Mouse (Mus musculus): ENCODE measurements around the gene Atg16l2.
A peak's percentile ranks its signal among the peaks of the same experiment; 100 is the strongest.

Atg16l2 gene

DNA sequence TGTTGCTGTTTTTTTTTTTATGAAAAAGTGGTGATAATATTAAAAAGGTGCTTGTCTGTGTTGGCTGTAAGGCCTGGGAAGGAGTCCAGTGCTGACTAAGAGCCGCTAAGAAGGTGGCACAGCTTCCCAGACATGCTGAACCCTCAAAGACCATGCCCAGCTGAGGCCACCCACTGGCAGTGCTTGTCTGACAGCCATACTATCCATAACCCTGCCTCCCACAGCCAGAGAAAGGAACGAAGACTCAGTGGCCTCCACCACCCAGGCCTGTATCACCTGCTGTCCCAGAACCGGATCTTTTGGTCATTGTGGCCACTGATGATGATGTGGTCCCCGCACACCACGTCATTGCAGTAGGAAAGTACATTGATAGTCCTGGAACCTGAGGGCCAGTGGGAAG is 10.8 kb downstream of the Atg16l2 start:
- no peak for DNase-seq

GRCm38 (mm10) chr7:101290401-101290800 is 11.7 kb downstream of the Atg16l2 start:
- DNase-seq, result no peak

DNA sequence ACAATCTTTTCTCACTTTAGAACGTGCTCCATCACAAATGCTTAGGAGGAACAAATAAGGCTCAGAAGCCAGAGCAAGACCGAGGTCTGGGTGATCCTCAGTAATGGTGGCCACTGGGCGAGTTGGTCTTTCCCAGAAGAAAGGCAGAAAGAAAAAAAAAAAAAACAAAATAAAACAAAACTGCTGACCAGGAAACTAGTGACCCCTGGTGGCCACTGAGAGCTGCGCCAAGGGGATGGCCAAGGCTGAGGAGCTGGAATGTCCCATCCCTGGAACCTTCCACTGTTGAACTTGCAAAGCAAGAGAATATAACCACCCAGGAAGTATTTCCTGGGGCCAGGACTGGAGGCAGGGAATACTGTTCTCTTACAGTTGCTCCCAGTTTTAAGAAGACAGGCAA is 13.6 kb downstream of the Atg16l2 start:
- peak; percentile 71 to 75 for DNase-seq

- DNase-seq, result no peak
Observed at GRCm38 (mm10) chr7:101287820-101288219, 14.2 kb downstream of the Atg16l2 start.

DNA sequence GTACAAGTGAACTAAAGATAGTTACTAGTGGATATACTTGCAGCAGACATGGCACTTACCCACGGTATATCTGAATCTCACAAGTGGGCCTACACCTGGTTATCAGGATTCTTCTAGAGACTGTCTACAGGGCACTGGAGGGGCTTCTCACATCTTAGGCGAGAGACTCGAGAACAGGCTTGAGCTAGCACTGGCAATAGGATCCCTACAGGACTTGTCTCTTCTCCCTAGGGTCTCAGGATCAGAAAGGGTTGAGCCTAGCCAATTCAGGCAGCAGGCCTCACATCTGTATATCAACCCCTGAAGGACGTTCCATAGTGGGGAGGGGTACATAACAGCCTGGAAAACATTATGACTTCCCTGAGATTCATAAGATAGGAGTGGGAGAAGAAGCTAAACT is 15.2 kb downstream of the Atg16l2 start:
- no peak for DNase-seq

- DNase-seq, result no peak
Observed at GRCm38 (mm10) chr7:101284504-101284903, 17.5 kb downstream of the Atg16l2 start.

GRCm38 (mm10) chr7:101282721-101283120 is 19.3 kb downstream of the Atg16l2 start:
- no peak for DNase-seq

DNA sequence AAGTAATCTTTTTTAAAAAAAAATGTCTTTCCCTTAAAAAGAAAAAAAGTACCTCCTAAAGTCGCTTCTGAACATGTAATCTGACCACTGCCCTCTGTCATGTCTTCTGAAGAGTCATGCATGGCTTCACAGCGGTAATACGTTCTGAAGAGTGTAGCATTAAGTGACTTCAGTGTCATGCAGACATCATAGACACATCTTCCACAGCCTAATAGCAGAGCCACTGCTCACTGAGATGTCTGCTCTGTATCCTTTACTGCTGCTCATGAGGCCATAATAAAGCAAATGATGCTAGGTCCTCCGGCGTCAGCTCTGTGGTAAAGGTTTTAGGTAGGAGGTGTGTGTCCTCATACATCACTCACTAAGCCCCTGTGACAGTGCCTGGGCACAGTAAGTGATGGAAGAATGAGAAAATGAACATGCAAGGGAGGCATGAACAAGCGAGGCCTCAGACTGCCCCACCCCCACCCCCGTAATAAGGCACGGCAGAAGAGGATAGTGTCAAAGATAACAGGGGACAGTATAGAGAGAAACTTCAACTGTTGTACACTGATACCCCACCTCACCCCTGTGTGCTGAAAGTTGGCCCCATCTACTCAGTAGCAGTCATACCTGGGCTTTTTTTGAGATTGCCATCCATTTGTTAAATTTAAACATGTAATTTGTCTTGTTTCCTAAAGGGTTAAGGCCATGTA is 29.4 kb downstream of the Atg16l2 start:
- no peak for DNase-seq

DNA sequence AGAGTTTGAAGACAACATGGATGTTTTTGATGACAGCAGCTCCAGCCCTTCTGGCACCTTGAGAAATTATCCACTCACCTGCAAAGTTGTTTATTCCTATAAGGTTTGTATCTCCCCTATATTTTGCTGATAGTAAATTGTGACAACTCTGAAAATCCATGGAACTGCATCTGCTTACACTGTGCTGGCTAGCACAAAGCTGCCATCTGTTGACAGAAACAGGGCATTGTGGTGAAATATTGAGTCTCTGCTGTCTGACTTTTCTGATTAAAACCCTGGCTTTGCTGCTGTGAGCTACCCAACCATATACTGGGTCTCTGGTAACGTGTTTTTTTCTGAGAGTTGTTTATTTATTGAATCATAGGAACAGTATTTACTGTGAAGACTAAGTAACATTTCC is 30.4 kb downstream of the Atg16l2 start:
- no peak for DNase-seq

GRCm38 (mm10) chr7:101267457-101268259 is 34.4 kb downstream of the Atg16l2 start:
- no peak for DNase-seq

GRCm38 (mm10) chr7:101263511-101263910 is 38.5 kb downstream of the Atg16l2 start:
- no peak for DNase-seq

DNA sequence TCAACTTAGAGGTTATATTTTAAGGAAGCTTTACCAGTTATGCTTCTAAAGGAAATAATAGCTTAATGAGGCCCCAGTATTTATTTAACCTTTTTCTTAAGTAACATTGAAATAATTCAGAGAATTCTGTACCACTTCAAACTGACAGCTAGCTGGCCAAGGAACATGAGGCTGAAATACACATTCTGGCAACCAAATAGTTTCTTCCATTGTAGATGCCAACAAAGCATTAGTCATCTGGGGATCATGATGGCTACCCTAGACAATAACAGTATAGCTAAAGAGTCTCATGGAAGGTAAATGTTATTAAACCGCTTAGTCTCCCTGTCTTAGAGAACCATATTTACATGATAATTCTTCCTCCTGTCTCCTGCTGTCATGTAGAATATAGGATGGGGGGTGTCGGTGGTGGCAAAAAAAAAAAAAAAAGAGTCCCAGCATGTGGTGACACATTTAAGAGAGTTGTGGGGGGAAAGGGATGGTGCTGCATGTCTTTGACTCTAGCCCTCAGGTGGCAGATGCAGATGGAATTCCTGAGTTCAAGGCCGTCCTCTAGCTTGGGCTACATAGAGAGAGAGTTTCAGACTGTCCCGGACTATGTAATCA is 40.0 kb downstream of the Atg16l2 start:
- DNase-seq, result no peak

GRCm38 (mm10) chr7:101258482-101258881 is 43.6 kb downstream of the Atg16l2 start:
- no peak for DNase-seq

DNA sequence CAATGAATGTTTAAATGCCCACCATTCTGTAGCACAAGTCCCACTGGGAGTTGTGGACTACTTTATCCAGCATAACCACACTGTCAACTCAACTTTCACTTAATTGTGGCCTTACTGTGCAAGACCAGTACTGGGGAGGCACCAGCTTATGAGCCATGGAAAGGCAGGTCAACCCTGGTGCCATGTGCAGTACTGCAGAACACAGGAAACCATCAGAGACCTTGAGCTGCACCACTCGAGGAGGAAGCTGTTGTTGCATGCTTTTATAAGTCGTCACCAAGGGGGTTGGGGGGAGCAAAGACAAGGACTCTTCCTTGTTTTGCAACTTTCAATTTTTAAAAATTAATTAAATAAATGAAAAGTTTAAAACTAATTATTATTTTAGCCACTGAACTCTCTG is 49.0 kb downstream of the Atg16l2 start:
- no peak for DNase-seq

GRCm38 (mm10) chr7:101249173-101249572 is 52.9 kb downstream of the Atg16l2 start:
- no peak for DNase-seq

GRCm38 (mm10) chr7:101248760-101249159 is 53.3 kb downstream of the Atg16l2 start:
- no peak for DNase-seq

- no peak for DNase-seq
Observed at GRCm38 (mm10) chr7:101236712-101237473, 65.2 kb downstream of the Atg16l2 start.

- no peak for DNase-seq
Observed at GRCm38 (mm10) chr7:101232716-101233115, 69.3 kb downstream of the Atg16l2 start.

- no peak for DNase-seq
Observed at GRCm38 (mm10) chr7:101231458-101231857, 70.6 kb downstream of the Atg16l2 start.

DNA sequence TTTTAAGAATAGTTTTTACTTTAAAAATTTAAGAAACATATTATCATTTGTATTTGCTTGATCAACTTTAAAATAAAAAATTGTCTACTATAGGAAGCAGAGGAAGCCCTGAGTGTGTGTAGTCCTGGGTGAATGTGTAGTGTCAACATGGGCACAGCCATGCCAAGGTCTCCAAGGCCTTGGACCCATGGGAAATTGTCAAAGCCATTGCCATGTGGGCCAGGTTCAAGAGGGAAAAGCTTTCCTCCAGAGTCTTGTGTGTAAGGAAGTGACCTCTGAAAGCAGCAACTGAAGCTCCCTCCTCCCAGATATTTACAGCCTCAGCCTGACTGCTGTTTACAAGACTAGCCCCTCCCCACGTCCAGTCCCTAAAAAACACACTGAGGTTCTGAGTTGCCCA is 72.7 kb downstream of the Atg16l2 start:
- no peak for DNase-seq

GRCm38 (mm10) chr7:101223501-101223900 is 78.5 kb downstream of the Atg16l2 start:
- no peak for DNase-seq

DNA sequence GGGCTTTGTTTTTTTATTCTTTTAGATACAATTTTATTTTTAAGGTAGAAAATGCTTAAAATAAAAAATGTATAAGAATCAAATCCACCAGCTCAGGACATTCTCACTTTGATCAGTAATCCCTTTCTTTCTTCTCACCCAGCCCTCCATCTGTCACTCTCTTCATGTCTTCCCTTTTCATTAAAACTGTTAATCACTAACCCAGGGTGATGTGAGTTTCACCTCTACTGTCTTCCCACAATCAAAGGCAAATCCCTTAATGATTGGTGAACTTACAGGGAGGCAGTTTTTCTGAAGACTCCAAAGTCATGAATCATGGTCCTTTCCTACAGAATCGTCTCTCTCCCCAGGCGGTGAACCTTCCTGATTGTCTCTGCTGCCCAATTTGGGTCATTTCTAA is 85.3 kb downstream of the Atg16l2 start:
- no peak for DNase-seq

All from kidney, postnatal 25 days (tissue).